Mouse (Mus musculus) lung, adult 10 weeks (tissue): ENCODE measurements around the gene Ercc5. TPM values are rescaled to one million over a fixed set of nuclear protein-coding genes. Genes with fewer than 3 reads are reported as not detected.

Experiments used
- polyA plus RNA-seq: library from polyadenylated mRNA; stranded (reverse); fragments of 350-450 nt; fragmentation: Illumina TruSeq; extraction: RNeasy Lipid Tissue Mini Kit (QIAGEN cat#74804); gene quantifications from one replicate; pipeline ENCODE4 v1.2.3, GENCODE M21; 2014; ENCODE audit warnings: low read depth, low replicate concordance; ENCODE audit not compliant: insufficient read depth

Ercc5 gene
- 8.5 TPM for polyA plus RNA-seq

GRCm38 (mm10) chr1:44147563-44148381 is at the start of gene Ercc5:
Ercc5 (plus strand) TSS chr1:44147744.

DNA sequence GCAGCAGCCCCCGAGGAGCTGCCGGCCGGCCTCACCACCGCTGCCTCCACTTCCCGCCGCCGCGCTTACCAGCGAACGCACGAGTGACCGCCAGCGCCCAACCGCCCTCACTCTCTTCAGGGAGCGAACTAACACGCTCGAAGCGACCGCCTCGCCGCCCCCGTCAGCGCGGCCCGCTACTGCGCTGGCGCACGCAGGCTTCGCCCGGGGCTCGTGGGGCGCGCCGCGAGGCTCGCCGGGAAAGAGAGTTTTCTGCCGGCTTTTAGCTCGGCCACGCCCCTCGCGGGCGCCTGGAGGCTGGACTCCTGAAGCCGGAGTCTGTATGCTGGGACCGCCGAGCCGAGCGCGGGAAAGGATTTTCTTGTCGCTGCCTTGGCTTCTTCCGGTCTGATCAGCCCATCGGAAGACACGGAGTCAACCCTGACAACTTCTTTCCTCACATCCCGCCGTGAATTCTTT is 45.3 kb upstream of the Ercc5 start, which contains the start of gene Tex30:
Gene Tex30, minus strand, starts transcription at position 183 of the 459 bp plus-strand sequence.

DNA sequence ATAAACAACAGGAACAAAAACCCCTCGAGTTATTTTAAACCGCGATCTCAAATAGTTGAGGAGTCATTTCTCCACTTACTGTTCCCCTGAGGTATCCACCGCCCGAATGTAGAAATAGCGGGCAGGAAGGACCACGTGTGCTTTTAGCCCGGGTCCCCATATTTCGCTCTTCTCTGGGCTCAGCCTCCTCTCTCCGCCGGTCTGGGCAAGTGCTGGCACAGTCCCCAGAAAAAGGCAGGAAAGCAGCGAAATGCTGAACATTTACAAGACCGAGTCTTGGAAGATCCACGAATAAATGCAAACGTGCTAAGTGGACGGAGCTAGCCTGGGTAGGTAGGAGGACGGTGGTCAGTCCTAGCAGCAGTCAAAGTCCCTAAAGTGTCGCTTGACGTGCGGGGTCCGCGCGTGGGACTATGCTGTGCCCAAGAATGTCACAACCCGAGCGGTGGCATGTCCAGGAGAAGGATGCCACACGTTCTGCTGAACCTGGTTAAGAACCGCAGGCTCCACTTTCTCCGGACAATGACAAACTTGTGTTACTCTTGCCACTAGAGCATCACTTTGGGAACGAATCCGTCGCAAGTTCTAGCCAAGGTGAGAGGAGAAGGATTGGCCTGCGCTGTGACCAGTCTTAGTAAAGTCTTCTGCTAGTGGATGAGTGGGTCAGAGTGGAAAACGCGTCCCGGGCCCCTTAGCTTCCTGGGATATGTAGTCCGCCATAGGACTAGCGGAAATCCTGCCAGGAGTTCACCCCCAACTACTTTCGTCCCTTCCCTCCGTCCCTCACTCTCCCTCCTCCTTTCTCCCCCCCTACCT is 29.1 kb upstream of the Ercc5 start, which contains the start of the genes Kdelc1 and Bivm:
Gene Kdelc1, minus strand, starts transcription at position 570 of the 816 bp plus-strand sequence.
Gene Bivm, plus strand, starts transcription at position 719 of the 816 bp plus-strand sequence.

GRCm38 (mm10) chr1:44218876-44219275 is 71.3 kb downstream of the Ercc5 start, which contains the start of gene Mettl21e:
Mettl21e (minus strand) TSS chr1:44218961.

Other genes with a start within 250 kb of the Ercc5 start
- gene Tpp2, start 214.1 kb upstream of the Ercc5 start, polyA plus RNA-seq = 10.6 TPM
- not detected for gene Mettl21c, start 127.7 kb upstream of the Ercc5 start, polyA plus RNA-seq
- 0.03 TPM for gene Gm8251, start 85.8 kb upstream of the Ercc5 start, polyA plus RNA-seq
- 13.8 TPM for gene Tex30, start 45.3 kb upstream of the Ercc5 start, polyA plus RNA-seq
- 10.5 TPM for gene Kdelc1, start 28.9 kb upstream of the Ercc5 start, polyA plus RNA-seq
- 5.8 TPM for gene Bivm, start 28.8 kb upstream of the Ercc5 start, polyA plus RNA-seq
- 1.2 TPM for gene Mettl21e, start 71.2 kb downstream of the Ercc5 start, polyA plus RNA-seq